Mouse (Mus musculus) left cerebral cortex, adult 2 months (tissue): ENCODE measurements at regions not wholly inside any gene's neighbourhood (a gene's known extent, or its start where the extent isn't known, plus 50 kb on each side); places are given as distances from the start of the nearest gene placed in this dataset.

ENCODE experiments used
- DNase-seq, 2 experiments: peaks; one replicate each; pipeline ENCODE4 v3.0.0; 2021 to 2022; ENCODE audit warnings: low spot score in 2 of 2, mixed read lengths in 1 of 2; ENCODE audit errors: extremely low spot score in 1 of 2
- H3K27ac ChIP-seq: fragments of 200-600 bp; 2 replicates; pipeline ENCODE4 v1.8.1; 2022
- H3K4me3 ChIP-seq: fragments of 200-600 bp; 2 replicates; pipeline ENCODE4 v1.8.1; 2022
- CTCF ChIP-seq: fragments of 200-600 bp; IDR thresholded peaks from 2 replicates; pipeline ENCODE4 v1.8.1; 2022; ENCODE audit warnings: antibody characterized with exemption, mild to moderate bottlenecking, moderate library complexity
- intact Hi-C: fragments of 180-260 bp; cut with DNase I; formaldehyde crosslinking; loops from one replicate; pipeline ENCODE4 v1.15.1; 2025

GRCm38 (mm10) chr11:31721908-31722307, 50.2 kb upstream of the Bod1 start:
- intact Hi-C loops, result no loop called here
- Histone ChIP-seq H3K27ac (no peak overlapping the region), H3K4me3 (no peak overlapping the region)
- no peak for DNase-seq
- TF ChIP-seq CTCF, result no peak

GRCm38 (mm10) chr11:31724506-31724905, 52.8 kb upstream of the Bod1 start:
- Histone ChIP-seq H3K4me3 (no peak overlapping the region), H3K27ac (no peak overlapping the region)
- no peak for DNase-seq
- no peak for TF ChIP-seq CTCF
- intact Hi-C loops, result no loop called here

- H3K4me3 ChIP-seq, result no peak overlapping the region
- no peak overlapping the region for H3K27ac ChIP-seq
- TF ChIP-seq CTCF, result no peak
- DNase-seq, result no peak
- intact Hi-C loops, result no loop called here
Measured at GRCm38 (mm10) chr11:31725936-31726647, 54.4 kb upstream of the Bod1 start.

- H3K4me3 ChIP-seq, result no peak overlapping the region
- no peak for DNase-seq
- no peak overlapping the region for H3K27ac ChIP-seq
- intact Hi-C loops, result no loop called here
- TF ChIP-seq CTCF, result no peak
Measured at GRCm38 (mm10) chr11:31727289-31727688, 55.6 kb upstream of the Bod1 start.

GRCm38 (mm10) chr11:31729728-31730127, 58.0 kb upstream of the Bod1 start:
- intact Hi-C loops, result no loop called here
- H3K27ac ChIP-seq, result peak overlapping the region; percentile 25; the same call in 1 of the 2 replicates
- TF ChIP-seq CTCF, result no peak
- no peak for DNase-seq
- H3K4me3 ChIP-seq, result no peak overlapping the region

- intact Hi-C loops, result no loop called here
- no peak for DNase-seq
- H3K27ac ChIP-seq, result peak overlapping the region; percentile 25; the same call in 1 of the 2 replicates
- H3K4me3 ChIP-seq, result no peak overlapping the region
- TF ChIP-seq CTCF, result no peak
Measured at GRCm38 (mm10) chr11:31730181-31730580, 58.5 kb upstream of the Bod1 start.

- no peak for DNase-seq
- intact Hi-C loops, result no loop called here
- H3K27ac ChIP-seq, result no peak overlapping the region
- no peak overlapping the region for H3K4me3 ChIP-seq
- TF ChIP-seq CTCF, result no peak
Measured at GRCm38 (mm10) chr11:31730680-31731079, 59.0 kb upstream of the Bod1 start.

GRCm38 (mm10) chr11:31731459-31731858, 59.8 kb upstream of the Bod1 start:
- Histone ChIP-seq H3K4me3 (no peak overlapping the region), H3K27ac (no peak overlapping the region)
- intact Hi-C loops, result no loop called here
- DNase-seq, result no peak
- no peak for TF ChIP-seq CTCF

- DNase-seq, result no peak
- H3K27ac ChIP-seq, result no peak overlapping the region
- H3K4me3 ChIP-seq, result no peak overlapping the region
- TF ChIP-seq CTCF, result no peak
- intact Hi-C loops, result no loop called here
Measured at GRCm38 (mm10) chr11:31732342-31732741, 60.7 kb upstream of the Bod1 start.

GRCm38 (mm10) chr11:31732958-31733357, 61.3 kb upstream of the Bod1 start:
- DNase-seq, result no peak
- H3K27ac ChIP-seq, result no peak overlapping the region
- TF ChIP-seq CTCF, result no peak
- intact Hi-C loops, result no loop called here
- H3K4me3 ChIP-seq, result no peak overlapping the region

- intact Hi-C loops, result no loop called here
- no peak overlapping the region for H3K4me3 ChIP-seq
- H3K27ac ChIP-seq, result no peak overlapping the region
- no peak for DNase-seq
- TF ChIP-seq CTCF, result no peak
Measured at GRCm38 (mm10) chr11:31734091-31734490, 62.4 kb upstream of the Bod1 start.

GRCm38 (mm10) chr11:31735257-31735656, 63.6 kb upstream of the Bod1 start:
- intact Hi-C loops, result no loop called here
- Histone ChIP-seq H3K27ac (no peak overlapping the region), H3K4me3 (no peak overlapping the region)
- TF ChIP-seq CTCF, result no peak
- no peak for DNase-seq

GRCm38 (mm10) chr11:31736086-31736485, 64.4 kb upstream of the Bod1 start:
- intact Hi-C loops, result no loop called here
- no peak overlapping the region for H3K4me3 ChIP-seq
- TF ChIP-seq CTCF, result no peak

More at GRCm38 (mm10) chr11:31736086-31736485, 64.4 kb upstream of the Bod1 start:
- no peak overlapping the region for H3K27ac ChIP-seq
- DNase-seq, result no peak
